Mouse (Mus musculus) bone marrow macrophage, adult 2 months (primary cell): ENCODE measurements around the gene Wfdc8.

Experiments
- CTCF ChIP-seq: IDR thresholded peaks from 2 replicates; pipeline ENCODE4 v1.5.1; 2012; ENCODE audit warnings: low read depth, mild to moderate bottlenecking, low read length, moderate library complexity
- POLR2A ChIP-seq: IDR thresholded peaks from 2 replicates; pipeline ENCODE4 v1.6.1; 2012; ENCODE audit warnings: mild to moderate bottlenecking, low read depth, low read length, borderline replicate concordance

DNA sequence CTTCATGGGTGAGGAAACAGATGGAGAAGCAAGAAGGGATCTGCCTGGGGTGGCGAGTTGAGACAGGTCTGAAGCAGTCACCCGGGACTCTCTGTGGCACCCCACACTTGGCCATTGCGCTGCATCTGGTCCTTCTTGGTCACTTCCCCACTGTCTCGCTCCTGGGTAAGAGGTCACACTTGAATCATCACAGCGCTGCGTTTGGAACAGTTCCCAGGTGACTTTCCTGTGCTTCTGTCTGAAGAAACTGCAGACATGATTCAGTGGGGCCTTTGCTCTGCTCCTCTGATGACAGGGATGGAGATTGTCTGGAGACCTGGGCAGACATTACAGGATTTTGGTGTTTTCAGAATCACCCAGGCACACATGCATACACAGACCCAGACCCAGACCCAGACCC lies 4.6 kb downstream of the Wfdc8 start:
- TF ChIP-seq POLR2A (no peak), CTCF (no peak)
